12 mouse cellular contexts compared by ENCODE assay signal in genomic region chrX:166286760-166287483, GRCm38 (mm10). TPM values are rescaled to one million over a fixed set of nuclear protein-coding genes. Genes with fewer than 3 reads are reported as not detected.
A peak's percentile ranks its signal among the peaks of the same experiment; 100 is the strongest.
DNase-seq lines count a peak whose midpoint lies in the region; ATAC-seq and TF ChIP-seq lines count a peak whose summit lies in the region.
"Had no signal": no experiment of that assay in that cellular context is flagged by ENCODE, and none has a peak within 500 bp of the region (broad histone marks: within the 10 kb centered on the region; RNA-seq: fewer than 3 reads in every experiment).

No protein-coding gene starts in this region.

- H3K27ac ChIP-seq in forebrain, embryonic 12.5 days = peak overlapping the region; percentile 65
- H3K27ac ChIP-seq in forebrain, embryonic 11.5 days (ENCODE audit: low read depth, low read length) = no peak overlapping the region
- peak overlapping the region; percentile 70 for H3K27ac ChIP-seq in hindbrain, postnatal 0 days
- no peak overlapping the region for H3K27ac ChIP-seq in thymus, adult 2 months (ENCODE audit: control insufficient read depth, insufficient read depth, low read length)
- H3K27ac ChIP-seq: macrophage; stomach, embryonic 15.5 days had no signal

- H3K4me3 ChIP-seq in forebrain, embryonic 12.5 days (replicated peaks) = no peak overlapping the region
- no peak overlapping the region for H3K4me3 ChIP-seq in forebrain, embryonic 11.5 days (ENCODE audit: low read depth, low read length)
- no peak overlapping the region for H3K4me3 ChIP-seq in hindbrain, postnatal 0 days (ENCODE audit: low read length)
- H3K4me3 ChIP-seq in thymus, adult 2 months (ENCODE audit: control insufficient read depth, insufficient read depth, low read length) = no peak overlapping the region
- H3K4me3 ChIP-seq: stomach, embryonic 15.5 days had no signal

- no peak for TF ChIP-seq POLR2A in thymus, adult 2 months (IDR thresholded peaks at IDR 0.05; ENCODE audit: control insufficient read depth, extremely low read depth, insufficient read depth, low read length, poor library complexity)

- H3K27me3 ChIP-seq in forebrain, embryonic 12.5 days = peaks cover 29% of the 10 kb centered on the region
- peaks cover 4% of the 10 kb centered on the region; the same call in 1 of the 2 replicates for H3K27me3 ChIP-seq in forebrain, embryonic 11.5 days (ENCODE audit: control insufficient read depth, insufficient read depth, low read length)
- no peaks in the 10 kb centered on the region for H3K27me3 ChIP-seq in hindbrain, postnatal 0 days (ENCODE audit: insufficient read depth, low read length)
- H3K27me3 ChIP-seq in thymus, adult 2 months (ENCODE audit: control insufficient read depth, insufficient read depth, low read length) = no peaks in the 10 kb centered on the region
- H3K27me3 ChIP-seq: stomach, embryonic 15.5 days had no signal

- H3K9ac ChIP-seq in forebrain, embryonic 12.5 days = no peak overlapping the region
- H3K9ac ChIP-seq in forebrain, embryonic 11.5 days (ENCODE audit: low read length) = no peak overlapping the region
- no peak overlapping the region for H3K9ac ChIP-seq in hindbrain, postnatal 0 days (replicated peaks; ENCODE audit: low read length)
- H3K9ac ChIP-seq: stomach, embryonic 15.5 days had no signal

- no peaks in the 10 kb centered on the region for H3K9me3 ChIP-seq in forebrain, embryonic 12.5 days
- H3K9me3 ChIP-seq in forebrain, embryonic 11.5 days (ENCODE audit: control insufficient read depth, low read length) = no peaks in the 10 kb centered on the region
- H3K9me3 ChIP-seq in hindbrain, postnatal 0 days (ENCODE audit: low read length) = no peaks in the 10 kb centered on the region
- H3K9me3 ChIP-seq: stomach, embryonic 15.5 days had no signal

- DNase-seq in forebrain, embryonic 11.5 days (ENCODE audit: low spot score) = no peak
- peak; percentile 61 for DNase-seq in retina, postnatal 1 day
- no peak for DNase-seq in retina, embryonic 14.5 days (ENCODE audit: low spot score)
- DNase-seq in hindbrain, postnatal 0 days (ENCODE audit: low spot score) = peak; percentile 53
- no peak for DNase-seq in adrenal gland, postnatal 10 days
- no peak for DNase-seq in thymus, adult 2 months
- no peak for DNase-seq in adrenal gland, postnatal 36 days
- DNase-seq: B cell, adult 2 months; heart, adult 18-20 months had no signal

- H3K4me2 ChIP-seq in forebrain, embryonic 12.5 days = no peak overlapping the region
- no peak overlapping the region for H3K4me2 ChIP-seq in forebrain, embryonic 11.5 days (ENCODE audit: low read depth, low read length, severe bottlenecking)
- H3K4me2 ChIP-seq in hindbrain, postnatal 0 days (ENCODE audit: low read depth, low read length) = no peak overlapping the region
- H3K4me2 ChIP-seq: stomach, embryonic 15.5 days had no signal

- no peaks in the 10 kb centered on the region for H3K36me3 ChIP-seq in forebrain, embryonic 12.5 days (replicated peaks)
- H3K36me3 ChIP-seq in forebrain, embryonic 11.5 days (ENCODE audit: control insufficient read depth, insufficient read depth, low read length) = no peaks in the 10 kb centered on the region
- no peaks in the 10 kb centered on the region for H3K36me3 ChIP-seq in hindbrain, postnatal 0 days (ENCODE audit: insufficient read depth, low read length)
- H3K36me3 ChIP-seq in thymus, adult 2 months (ENCODE audit: control insufficient read depth, insufficient read depth, low read length) = no peaks in the 10 kb centered on the region
- H3K36me3 ChIP-seq: stomach, embryonic 15.5 days had no signal

- TF ChIP-seq CTCF in hindbrain, postnatal 0 days (IDR thresholded peaks at IDR 0.05; ENCODE audit: low read depth) = 0 out of 2 replicates have a peak, but pooled peaks have one; percentile 2
- no peak for TF ChIP-seq CTCF in thymus, adult 2 months (IDR thresholded peaks at IDR 0.05; ENCODE audit: borderline replicate concordance, control insufficient read depth, extremely low read depth, insufficient read depth, low read length, poor library complexity)

- no peak for ATAC-seq in forebrain, embryonic 12.5 days (ENCODE audit: low FRiP score)
- no peak for ATAC-seq in forebrain, embryonic 11.5 days (replicated peaks; ENCODE audit: low FRiP score)
- peak; percentile 72 for ATAC-seq in hindbrain, postnatal 0 days

- 55% methylated on average over 9 of the region's 9 CpGs for WGBS in forebrain, embryonic 12.5 days
- 65% methylated on average over 9 of the region's 9 CpGs for WGBS in forebrain, embryonic 11.5 days
- WGBS in hindbrain, postnatal 0 days = 40% methylated on average over 9 of the region's 9 CpGs
- WGBS in thymus, adult 2 months = 87% methylated on average over 9 of the region's 9 CpGs

- peaks cover 16% of the 10 kb centered on the region for H3K4me1 ChIP-seq in forebrain, embryonic 12.5 days
- no peaks in the 10 kb centered on the region for H3K4me1 ChIP-seq in forebrain, embryonic 11.5 days (replicated peaks; ENCODE audit: control insufficient read depth, insufficient read depth, low read length)
- H3K4me1 ChIP-seq in hindbrain, postnatal 0 days (ENCODE audit: insufficient read depth, low read length) = peaks cover 7% of the 10 kb centered on the region; the same call in 1 of the 2 replicates
- no peaks in the 10 kb centered on the region for H3K4me1 ChIP-seq in thymus, adult 2 months (replicated peaks; ENCODE audit: control insufficient read depth, insufficient read depth, low read length)
- H3K4me1 ChIP-seq: stomach, embryonic 15.5 days had no signal

RNA-seq across cellular contexts. Expression of gene Gpm6b, which starts 48.2 kb away (rescaled TPM):
- 226 and 253 TPM in 2 replicates for polyA plus RNA-seq in forebrain, embryonic 12.5 days (2016; fragmentation: Nextera tagmentation; extraction: Ambion mirVana)
- polyA plus RNA-seq in forebrain, embryonic 11.5 days (2014; fragmentation: Nextera tagmentation; extraction: Ambion mirVana) = 97.7 and 104 TPM in 2 replicates
- total RNA-seq in hindbrain, postnatal 0 days (2014; rRNA removed) = 358 and 393 TPM in 2 replicates
- 369 and 418 TPM in 2 replicates for polyA plus RNA-seq in hindbrain, postnatal 0 days (2015; fragmentation: Nextera tagmentation; extraction: Ambion mirVana)
- 10 to 100 TPM; 14.6 to 16.1 TPM for total RNA-seq in adrenal gland, postnatal 10 days (2021)
- 1.7 and 2.4 TPM in 2 replicates for polyA plus RNA-seq in thymus, adult 2 months (2012; rRNA removed)
- 1 to 10 TPM; 6.0 to 6.9 TPM for total RNA-seq in adrenal gland, postnatal 36 days (2021)

Comparison
In these comparisons a context has a peak if more than half of its experiments do, and no peak if none do; other contexts are left out.
1. H3K27ac ChIP-seq: peak in forebrain, embryonic 12.5 days (single experiment) and hindbrain, postnatal 0 days (single experiment); none in forebrain, embryonic 11.5 days (single experiment) and thymus, adult 2 months (single experiment).
2. DNase-seq: peak in retina, postnatal 1 day (single experiment) and hindbrain, postnatal 0 days (single experiment); none in forebrain, embryonic 11.5 days (single experiment), retina, embryonic 14.5 days (single experiment), adrenal gland, postnatal 10 days (single experiment), thymus, adult 2 months (single experiment) and adrenal gland, postnatal 36 days (0 of 2).
3. RNA of gene Gpm6b, which starts 48.2 kb away (polyA plus RNA-seq): 369 to 418 TPM in hindbrain, postnatal 0 days, 226 to 253 TPM in forebrain, embryonic 12.5 days and 97.7 to 104 TPM in forebrain, embryonic 11.5 days; 1.7 to 2.4 TPM in thymus, adult 2 months; every median in the first group is over 10 times any median in the second.